Mouse (Mus musculus) kidney, postnatal 36 days (tissue): ENCODE results near the gene Myo9a.
"Not testable (repeated sequence)": the region's sequence is repeated elsewhere in the genome, so short reads cannot be mapped to it uniquely, and the experiment has no call there.

Experiments
- DNase-seq, 2 experiments: peaks; one replicate each; pipeline ENCODE4 v3.0.0; 2021 to 2022; ENCODE audit warnings: mixed read lengths in 2 of 2

Gene Myo9a

GRCm38 (mm10) chr9:59751966-59752365 lies 1.3 kb downstream of the Myo9a start:
- no peak for DNase-seq

- no peak for DNase-seq
These were observed 4.5 kb downstream of the Myo9a start for GRCm38 (mm10) chr9:59755199-59755598.

GRCm38 (mm10) chr9:59757016-59757415 lies 6.3 kb downstream of the Myo9a start:
- peak in 1 of 2 experiments; percentile 38 for DNase-seq

GRCm38 (mm10) chr9:59760515-59760914 lies 9.8 kb downstream of the Myo9a start:
- DNase-seq = peak; percentile 27 to 30

- not testable (repeated sequence) for DNase-seq
These were observed 16.3 kb downstream of the Myo9a start for GRCm38 (mm10) chr9:59766966-59767461.

- not testable (repeated sequence) for DNase-seq
These were observed 55.5 kb downstream of the Myo9a start for GRCm38 (mm10) chr9:59806046-59806774.

DNA sequence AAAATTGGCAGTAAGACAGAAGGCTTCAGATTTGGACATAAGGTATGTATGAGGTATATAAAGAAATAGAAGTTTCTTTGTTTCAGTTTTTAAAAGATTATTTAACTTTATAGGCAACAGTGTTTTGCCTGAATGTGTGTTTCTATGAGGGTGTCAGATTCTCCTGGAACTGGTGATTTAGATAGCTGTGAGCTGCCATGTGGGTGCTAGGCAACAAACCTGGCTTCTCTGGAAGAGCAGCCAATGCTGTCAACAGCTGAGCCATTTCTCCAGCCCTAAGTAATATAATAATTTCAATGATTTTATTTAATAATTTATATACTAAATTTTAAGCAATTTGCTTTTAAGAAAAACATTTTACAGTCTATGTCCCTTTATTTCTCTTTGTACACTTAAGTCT lies 133.9 kb downstream of the Myo9a start:
- DNase-seq = no peak

- no peak for DNase-seq
These were observed 152.7 kb downstream of the Myo9a start for GRCm38 (mm10) chr9:59903382-59903781.

- DNase-seq = no peak
These were observed 164.1 kb downstream of the Myo9a start for GRCm38 (mm10) chr9:59914761-59915160.

DNA sequence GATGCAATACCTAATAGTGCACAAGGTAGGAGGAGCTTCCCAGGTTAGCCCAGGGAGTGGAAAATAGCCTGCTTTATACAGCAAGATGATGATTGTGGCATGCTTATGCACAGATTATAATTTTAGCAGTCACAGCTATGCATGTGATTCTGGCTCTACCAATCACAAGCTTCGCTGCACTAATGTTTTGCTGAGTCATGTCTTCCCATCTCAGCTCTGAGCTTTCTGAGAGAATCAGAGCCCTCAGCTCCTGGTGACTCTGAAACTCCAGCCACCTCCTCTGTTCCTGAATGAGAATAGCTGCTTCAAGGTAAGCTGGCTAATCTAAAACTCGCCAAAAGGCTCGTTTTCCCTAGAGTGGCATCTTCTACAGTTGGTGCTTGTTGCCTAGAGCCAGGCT lies 179.6 kb downstream of the Myo9a start:
- no peak for DNase-seq

DNA sequence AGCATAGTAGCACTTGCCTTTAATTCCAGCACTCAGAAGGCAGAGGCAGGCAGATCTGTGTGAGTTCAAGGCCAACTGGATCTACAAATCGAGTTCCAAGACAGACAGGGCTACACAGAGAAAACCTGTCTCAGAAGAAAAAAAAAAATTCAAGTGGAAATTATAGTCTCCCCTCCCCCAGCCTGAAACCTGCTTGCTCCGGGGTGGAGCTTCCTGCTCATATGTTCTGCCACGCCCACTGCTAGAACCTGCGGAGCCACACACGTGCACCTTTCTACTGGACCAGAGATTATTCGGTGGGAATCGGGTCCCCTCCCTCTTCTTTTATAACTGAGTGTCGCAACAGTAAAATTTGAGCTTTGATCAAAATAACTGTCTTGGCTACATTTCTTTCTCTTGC lies 185.2 kb downstream of the Myo9a start:
- DNase-seq = not testable (repeated sequence)

DNA sequence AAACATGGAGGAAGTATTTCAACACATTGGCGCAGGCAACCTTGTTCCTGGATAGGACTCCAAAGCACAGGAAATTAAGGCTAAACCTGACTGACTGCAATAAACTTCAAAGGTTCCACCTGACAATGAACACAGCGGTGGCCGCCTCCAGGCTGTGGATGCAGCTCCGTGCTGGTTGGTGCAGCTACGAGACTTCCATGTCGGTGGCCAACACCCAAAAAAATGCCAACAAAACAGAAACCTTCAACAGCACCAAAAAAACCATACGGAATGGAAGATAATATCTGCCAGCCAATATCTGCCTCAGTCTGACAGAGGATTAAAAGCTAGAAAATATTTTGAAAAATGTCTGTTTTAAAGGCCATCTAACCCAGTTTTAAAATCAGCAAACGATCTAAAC lies 187.8 kb downstream of the Myo9a start:
- DNase-seq = no peak

DNA sequence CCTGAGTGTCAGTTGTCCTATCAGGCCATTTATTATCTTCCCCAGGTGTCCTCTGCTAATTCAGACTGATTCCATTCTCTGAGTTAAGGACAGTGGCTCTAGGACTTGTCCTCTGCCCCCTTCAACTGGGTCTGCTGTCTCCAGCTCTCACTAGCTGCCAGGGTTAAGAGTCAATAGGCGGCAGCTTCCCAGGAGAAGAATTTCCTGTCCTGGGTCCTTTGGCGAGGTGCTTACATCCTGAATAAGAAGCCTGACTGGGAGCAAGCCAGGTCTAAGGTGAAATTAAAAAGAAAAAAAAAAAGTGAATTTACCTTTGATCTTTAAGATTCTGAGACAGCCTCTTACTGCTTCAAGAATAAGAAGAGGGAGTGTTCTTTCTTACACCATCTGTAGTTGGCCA lies 189.0 kb downstream of the Myo9a start:
- DNase-seq = no peak

- DNase-seq = no peak
These were observed 190.5 kb downstream of the Myo9a start for GRCm38 (mm10) chr9:59940913-59941884.

DNA sequence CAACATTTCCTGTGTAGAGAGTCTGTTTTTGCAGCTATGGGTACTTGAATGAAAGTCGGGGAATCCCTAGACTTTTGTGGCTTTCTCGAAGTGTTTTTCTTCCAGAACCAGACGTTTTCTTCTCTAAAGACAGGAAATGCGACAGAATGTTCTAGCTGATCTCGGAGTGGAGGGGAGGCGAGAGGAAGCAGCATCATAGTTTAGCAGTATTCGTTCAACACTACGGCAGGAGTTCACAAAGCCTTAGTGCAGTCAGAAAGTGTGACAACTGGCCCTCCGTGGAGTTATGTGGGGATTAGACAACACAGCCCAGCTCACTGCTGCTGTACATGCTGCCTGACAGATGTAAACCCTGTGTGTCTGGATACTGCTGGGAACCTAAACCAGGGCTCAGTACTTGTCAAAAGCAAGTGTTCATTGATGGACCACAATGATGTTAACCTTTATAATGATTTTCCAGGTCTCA lies 191.2 kb downstream of the Myo9a start:
- DNase-seq = no peak

DNA sequence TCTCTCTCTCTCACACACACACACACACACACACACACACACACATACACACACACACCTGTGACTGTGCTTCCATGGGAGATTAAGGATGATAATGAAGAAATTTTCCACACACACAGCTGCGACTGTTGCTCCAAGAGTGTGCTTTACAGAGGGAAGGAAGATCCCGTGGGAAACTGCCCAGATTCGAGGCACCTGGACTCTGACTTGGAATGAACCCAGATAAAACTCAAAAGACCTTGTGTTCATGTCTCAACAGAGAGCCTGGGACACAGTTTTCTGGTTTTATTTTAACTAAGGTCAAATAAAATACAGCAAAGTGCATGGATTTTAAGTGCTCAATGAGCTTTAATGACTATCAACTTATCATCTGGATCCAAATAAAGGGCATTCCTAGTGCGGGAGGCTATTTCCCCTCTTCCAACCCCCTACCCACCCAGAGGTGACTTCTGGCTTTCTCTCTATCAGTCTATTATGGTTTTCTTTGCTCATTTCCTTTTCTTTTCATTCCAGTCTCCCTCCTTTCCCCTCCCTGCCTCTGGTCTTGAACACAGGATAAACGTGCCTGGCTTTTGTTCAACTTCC lies 191.9 kb downstream of the Myo9a start:
- DNase-seq = peak in 1 of 2 experiments; percentile 29

DNA sequence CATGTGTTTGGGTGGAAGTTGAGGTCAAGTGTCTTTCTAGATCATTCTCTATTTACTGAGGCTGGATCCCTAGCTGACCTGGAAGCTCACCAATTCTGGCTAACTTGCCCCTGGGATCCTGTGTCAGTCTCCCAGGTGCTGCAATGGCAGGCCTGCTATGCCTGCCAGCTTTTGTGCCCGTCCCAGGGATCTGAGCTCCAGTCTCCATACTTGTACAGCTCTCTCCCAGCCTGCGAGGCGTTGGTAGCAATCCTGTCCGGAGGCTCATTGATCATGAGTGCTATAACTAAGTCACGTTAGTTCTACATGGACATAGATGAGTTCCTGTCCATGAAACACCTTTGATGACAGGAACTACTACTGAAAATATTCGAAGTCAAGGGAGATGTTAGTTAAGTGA lies 193.1 kb downstream of the Myo9a start:
- DNase-seq = no peak

GRCm38 (mm10) chr9:59945241-59945640 lies 194.5 kb downstream of the Myo9a start:
- no peak for DNase-seq

DNA sequence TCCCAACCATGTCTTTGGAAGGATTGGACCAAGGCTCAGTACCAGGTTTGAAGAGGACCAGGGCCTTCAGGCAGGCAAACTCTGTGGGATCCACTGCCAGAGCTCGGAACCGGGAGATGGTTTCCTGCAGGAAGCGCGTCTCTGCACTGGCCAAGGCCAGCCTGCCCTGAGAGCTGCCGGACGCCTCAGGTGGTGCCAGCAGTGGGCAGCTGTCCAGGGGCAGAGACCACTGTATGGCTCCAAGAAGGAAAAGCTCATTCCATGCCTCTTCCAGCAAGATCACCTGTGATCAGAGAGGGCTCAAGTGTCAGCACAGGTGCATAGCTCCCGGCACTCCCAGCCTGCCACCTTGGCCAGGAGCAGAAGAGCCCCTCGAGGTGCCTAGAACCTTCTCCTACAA lies 196.6 kb downstream of the Myo9a start:
- no peak for DNase-seq

DNA sequence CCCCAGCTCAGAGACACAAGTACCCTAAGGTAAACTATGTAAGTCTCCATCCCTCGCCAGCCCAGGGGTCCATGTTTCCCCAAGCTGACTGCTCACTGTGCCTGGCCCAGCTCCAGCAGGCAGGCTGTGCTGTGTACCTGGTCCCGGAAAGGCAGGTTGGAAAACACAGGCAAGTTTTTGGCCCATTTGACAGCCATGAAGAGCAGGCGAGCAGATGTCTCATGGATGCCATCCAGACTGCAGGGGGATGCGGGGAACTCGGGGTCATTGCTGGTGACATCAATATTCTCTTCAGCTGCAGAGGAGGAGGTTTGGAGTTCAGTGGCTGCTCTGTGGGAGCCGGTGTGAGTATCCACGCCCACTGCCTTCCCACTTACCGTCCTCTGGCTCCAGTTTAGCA lies 197.5 kb downstream of the Myo9a start:
- no peak for DNase-seq

- no peak for DNase-seq
These were observed 198.1 kb downstream of the Myo9a start for GRCm38 (mm10) chr9:59948691-59949250.

GRCm38 (mm10) chr9:59949511-59949910 lies 198.8 kb downstream of the Myo9a start:
- DNase-seq = no peak

GRCm38 (mm10) chr9:59949981-59950380 lies 199.3 kb downstream of the Myo9a start:
- no peak for DNase-seq
